ENCODE assay signal across 16 mouse cellular contexts in the genomic region with DNA sequence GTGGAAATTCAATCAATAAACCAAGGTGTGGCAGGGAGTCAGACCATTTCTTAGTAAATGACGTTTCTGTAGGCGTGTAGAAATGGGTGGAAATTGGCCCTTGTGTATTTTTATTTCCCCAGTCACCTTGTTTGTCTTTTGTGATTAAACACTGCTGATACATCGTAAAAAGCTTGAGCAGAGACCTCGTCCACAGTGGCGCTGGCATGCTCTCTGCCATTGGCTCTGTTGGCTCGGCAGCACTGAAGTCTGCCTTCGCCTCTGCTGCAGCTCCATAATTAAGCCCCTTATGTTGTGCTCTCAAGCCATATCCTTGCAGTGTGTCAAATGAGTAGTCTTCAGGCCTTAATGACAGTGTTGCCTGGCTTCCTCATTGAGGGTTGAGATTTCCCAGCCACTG.
DNase-seq lines count a peak whose midpoint lies in the region; ATAC-seq and TF ChIP-seq lines count a peak whose summit lies in the region.
"Had no signal": no experiment of that assay in that cellular context is flagged by ENCODE, and none has a peak within 500 bp of the region (broad histone marks: within the 10 kb centered on the region; RNA-seq: fewer than 3 reads in every experiment).

No protein-coding gene starts in this region.

- peak overlapping the region; percentile 54; the same call in 1 of the 2 replicates for H3K27ac ChIP-seq in forebrain, embryonic 13.5 days
- H3K27ac ChIP-seq in forebrain, embryonic 11.5 days (ENCODE audit: low read depth, low read length): no peak overlapping the region
- peak overlapping the region; percentile 24; the same call in 1 of the 2 replicates for H3K27ac ChIP-seq in liver, adult 2 months (replicated peaks; ENCODE audit: insufficient read depth, low read depth, low read length)
- no peak overlapping the region for H3K27ac ChIP-seq in liver, embryonic 11.5 days (ENCODE audit: low read depth, low read length)
- peak overlapping the region; percentile 72 for H3K27ac ChIP-seq in intestine, postnatal 0 days (ENCODE audit: low read depth, low read length)
- H3K27ac ChIP-seq in stomach, postnatal 0 days (replicated peaks): no peak overlapping the region
- H3K27ac ChIP-seq: heart, embryonic 10.5 days; hindbrain, embryonic 15.5 days had no signal

- H3K9ac ChIP-seq in forebrain, embryonic 13.5 days: no peak overlapping the region; the same call in 1 of the 2 replicates
- no peak overlapping the region for H3K9ac ChIP-seq in forebrain, embryonic 11.5 days (ENCODE audit: low read length)
- H3K9ac ChIP-seq in liver, adult 2 months (ENCODE audit: low read depth, low read length): no peak overlapping the region
- H3K9ac ChIP-seq in liver, embryonic 11.5 days (ENCODE audit: low read depth, low read length): no peak overlapping the region
- H3K9ac ChIP-seq in intestine, postnatal 0 days (ENCODE audit: low read depth, low read length): no peak overlapping the region
- no peak overlapping the region for H3K9ac ChIP-seq in stomach, postnatal 0 days (ENCODE audit: low read length)
- H3K9ac ChIP-seq: hindbrain, embryonic 15.5 days had no signal

- no peaks in the 10 kb centered on the region for H3K27me3 ChIP-seq in forebrain, embryonic 13.5 days
- no peaks in the 10 kb centered on the region for H3K27me3 ChIP-seq in forebrain, embryonic 11.5 days (ENCODE audit: control insufficient read depth, insufficient read depth, low read length)
- no peaks in the 10 kb centered on the region for H3K27me3 ChIP-seq in liver, adult 2 months (ENCODE audit: control insufficient read depth, insufficient read depth, low read length)
- no peaks in the 10 kb centered on the region for H3K27me3 ChIP-seq in liver, embryonic 11.5 days (replicated peaks; ENCODE audit: control insufficient read depth, insufficient read depth, low read length)
- H3K27me3 ChIP-seq in intestine, postnatal 0 days (replicated peaks; ENCODE audit: control insufficient read depth, insufficient read depth, low read length): no peaks in the 10 kb centered on the region
- H3K27me3 ChIP-seq in stomach, postnatal 0 days (ENCODE audit: control insufficient read depth, insufficient read depth, low read length): no peaks in the 10 kb centered on the region
- H3K27me3 ChIP-seq: hindbrain, embryonic 15.5 days had no signal

- no peaks in the 10 kb centered on the region for H3K79me2 ChIP-seq in liver, adult 2 months (ENCODE audit: control insufficient read depth, insufficient read depth, low read length)

- DNase-seq in forebrain, embryonic 11.5 days (ENCODE audit: low spot score): no peak
- peak; percentile 83 for DNase-seq in liver, adult 2 months (ENCODE audit: extremely low read depth, low read depth, low spot score)
- no peak for DNase-seq in liver, embryonic 11.5 days (ENCODE audit: low spot score)
- peak; percentile 45 for DNase-seq in stomach, postnatal 0 days (ENCODE audit: low spot score)
- DNase-seq in thymus, postnatal 10 days (ENCODE audit: low spot score in 2 of 2): no peak
- no peak for DNase-seq in right cerebral cortex, postnatal 36 days (ENCODE audit: low spot score in 2 of 2)
- DNase-seq: adrenal gland, postnatal 25 days; embryo, embryonic 11 days; layer of hippocampus, adult 9-11 months; lung, adult 2 months; thymus, adult 18-20 months had no signal

- no peak overlapping the region for H3K4me3 ChIP-seq in forebrain, embryonic 13.5 days
- H3K4me3 ChIP-seq in forebrain, embryonic 11.5 days (ENCODE audit: low read depth, low read length): no peak overlapping the region
- H3K4me3 ChIP-seq in liver, adult 2 months (ENCODE audit: insufficient read depth, low read depth, low read length): no peak overlapping the region
- H3K4me3 ChIP-seq in liver, embryonic 11.5 days (ENCODE audit: low read depth, low read length): no peak overlapping the region
- peak overlapping the region; percentile 7; the same call in 1 of the 2 replicates for H3K4me3 ChIP-seq in intestine, postnatal 0 days (ENCODE audit: low read depth, low read length)
- H3K4me3 ChIP-seq in stomach, postnatal 0 days (ENCODE audit: low read depth, low read length): no peak overlapping the region
- H3K4me3 ChIP-seq: erythroblast, embryonic 14.5 days; heart, embryonic 10.5 days; hindbrain, embryonic 15.5 days had no signal

- no peaks in the 10 kb centered on the region for H3K9me3 ChIP-seq in forebrain, embryonic 13.5 days (replicated peaks)
- H3K9me3 ChIP-seq in forebrain, embryonic 11.5 days (ENCODE audit: control insufficient read depth, low read length): no peaks in the 10 kb centered on the region
- H3K9me3 ChIP-seq in liver, embryonic 11.5 days (ENCODE audit: control insufficient read depth, low read length): no peaks in the 10 kb centered on the region
- no peaks in the 10 kb centered on the region for H3K9me3 ChIP-seq in intestine, postnatal 0 days (ENCODE audit: control insufficient read depth)
- H3K9me3 ChIP-seq in stomach, postnatal 0 days (ENCODE audit: control insufficient read depth, low read length): no peaks in the 10 kb centered on the region
- H3K9me3 ChIP-seq: heart, embryonic 10.5 days; hindbrain, embryonic 15.5 days had no signal

- H3K4me1 ChIP-seq in forebrain, embryonic 13.5 days: peaks cover 35% of the 10 kb centered on the region
- H3K4me1 ChIP-seq in forebrain, embryonic 11.5 days (replicated peaks; ENCODE audit: control insufficient read depth, insufficient read depth, low read length): peaks cover 8% of the 10 kb centered on the region; the same call in 1 of the 2 replicates
- H3K4me1 ChIP-seq in liver, adult 2 months (ENCODE audit: control insufficient read depth, insufficient read depth, low read length): peaks cover 3% of the 10 kb centered on the region; the same call in 1 of the 2 replicates
- H3K4me1 ChIP-seq in liver, embryonic 11.5 days (replicated peaks; ENCODE audit: control insufficient read depth, insufficient read depth, low read length): no peaks in the 10 kb centered on the region
- H3K4me1 ChIP-seq in intestine, postnatal 0 days (replicated peaks; ENCODE audit: control insufficient read depth, insufficient read depth, low read length): no peaks in the 10 kb centered on the region
- H3K4me1 ChIP-seq in stomach, postnatal 0 days (replicated peaks; ENCODE audit: control insufficient read depth, insufficient read depth): no peaks in the 10 kb centered on the region
- H3K4me1 ChIP-seq: heart, embryonic 10.5 days had no signal

- H3K4me2 ChIP-seq in forebrain, embryonic 13.5 days: peak overlapping the region; percentile 39
- no peak overlapping the region for H3K4me2 ChIP-seq in forebrain, embryonic 11.5 days (ENCODE audit: low read depth, low read length, severe bottlenecking)
- no peak overlapping the region for H3K4me2 ChIP-seq in liver, embryonic 11.5 days
- peak overlapping the region; percentile 49 for H3K4me2 ChIP-seq in intestine, postnatal 0 days (replicated peaks; ENCODE audit: low read depth)
- H3K4me2 ChIP-seq in stomach, postnatal 0 days (replicated peaks; ENCODE audit: low read depth): no peak overlapping the region
- H3K4me2 ChIP-seq: hindbrain, embryonic 15.5 days had no signal

- H3K36me3 ChIP-seq in forebrain, embryonic 13.5 days (ENCODE audit: poor library complexity, severe bottlenecking): no peaks in the 10 kb centered on the region
- no peaks in the 10 kb centered on the region for H3K36me3 ChIP-seq in forebrain, embryonic 11.5 days (ENCODE audit: control insufficient read depth, insufficient read depth, low read length)
- no peaks in the 10 kb centered on the region for H3K36me3 ChIP-seq in liver, adult 2 months (ENCODE audit: control insufficient read depth, insufficient read depth, low read length)
- no peaks in the 10 kb centered on the region for H3K36me3 ChIP-seq in liver, embryonic 11.5 days (ENCODE audit: control insufficient read depth, insufficient read depth, low read length)
- H3K36me3 ChIP-seq in intestine, postnatal 0 days (ENCODE audit: control insufficient read depth, insufficient read depth): no peaks in the 10 kb centered on the region
- H3K36me3 ChIP-seq in stomach, postnatal 0 days (ENCODE audit: control insufficient read depth, insufficient read depth, low read length): no peaks in the 10 kb centered on the region
- H3K36me3 ChIP-seq: heart, embryonic 10.5 days; hindbrain, embryonic 15.5 days had no signal

- no peak for TF ChIP-seq POLR2A in liver, adult 2 months (IDR thresholded peaks at IDR 0.05; ENCODE audit: extremely low read depth, insufficient read depth, low read length)

- TF ChIP-seq CTCF in liver, adult 2 months (IDR thresholded peaks at IDR 0.05; ENCODE audit: low read depth, low read length): no peak
- TF ChIP-seq CTCF in intestine, postnatal 0 days (IDR thresholded peaks at IDR 0.05; ENCODE audit: low read depth): no peak
- no peak for TF ChIP-seq CTCF in stomach, postnatal 0 days (IDR thresholded peaks at IDR 0.05; ENCODE audit: low read depth)

- 25% methylated on average over 7 of the region's 7 CpGs for WGBS in forebrain, embryonic 13.5 days
- WGBS in forebrain, embryonic 11.5 days: 49% methylated on average over 7 of the region's 7 CpGs
- 33% methylated on average over 7 of the region's 7 CpGs for WGBS in liver, adult 2 months
- 74% methylated on average over 7 of the region's 7 CpGs for WGBS in liver, embryonic 11.5 days
- WGBS in intestine, postnatal 0 days: 32% methylated on average over 7 of the region's 7 CpGs
- 49% methylated on average over 7 of the region's 7 CpGs for WGBS in stomach, postnatal 0 days

- ATAC-seq in forebrain, embryonic 13.5 days: peak; percentile 87
- no peak; the same call in 1 of the 2 replicates for ATAC-seq in forebrain, embryonic 11.5 days (replicated peaks; ENCODE audit: low FRiP score)
- no peak for ATAC-seq in liver, embryonic 11.5 days (replicated peaks; ENCODE audit: low FRiP score)
- ATAC-seq in intestine, postnatal 0 days: peak; percentile 71
- ATAC-seq in stomach, postnatal 0 days (ENCODE audit: low FRiP score, low TSS enrichment): peak; percentile 81

- TF ChIP-seq EP300 in stomach, postnatal 0 days (optimal IDR thresholded peaks at IDR 0.05): no peak

Comparison
In these comparisons a context has a peak if more than half of its experiments do, and no peak if none do; other contexts are left out.
1. ATAC-seq: peak in forebrain, embryonic 13.5 days (single experiment), intestine, postnatal 0 days (single experiment) and stomach, postnatal 0 days (single experiment); none in forebrain, embryonic 11.5 days (single experiment) and liver, embryonic 11.5 days (single experiment).
2. H3K27ac ChIP-seq: peak in forebrain, embryonic 13.5 days (single experiment), liver, adult 2 months (single experiment) and intestine, postnatal 0 days (single experiment); none in forebrain, embryonic 11.5 days (single experiment), liver, embryonic 11.5 days (single experiment) and stomach, postnatal 0 days (single experiment).
3. H3K4me2 ChIP-seq: peak in forebrain, embryonic 13.5 days (single experiment) and intestine, postnatal 0 days (single experiment); none in forebrain, embryonic 11.5 days (single experiment), liver, embryonic 11.5 days (single experiment) and stomach, postnatal 0 days (single experiment).
4. DNase-seq: peak in liver, adult 2 months (single experiment) and stomach, postnatal 0 days (single experiment); none in forebrain, embryonic 11.5 days (single experiment), liver, embryonic 11.5 days (single experiment), thymus, postnatal 10 days (0 of 2) and right cerebral cortex, postnatal 36 days (0 of 2).